Mouse (Mus musculus): ENCODE measurements around the gene Hoxa5. TPM values are rescaled to one million over a fixed set of nuclear protein-coding genes. Genes with fewer than 3 reads are reported as not detected.
A peak's percentile ranks its signal among the peaks of the same experiment; 100 is the strongest.

Gene Hoxa5
- polyA plus RNA-seq, 1 experiment from 2014 or later, result 15.7 TPM

DNA sequence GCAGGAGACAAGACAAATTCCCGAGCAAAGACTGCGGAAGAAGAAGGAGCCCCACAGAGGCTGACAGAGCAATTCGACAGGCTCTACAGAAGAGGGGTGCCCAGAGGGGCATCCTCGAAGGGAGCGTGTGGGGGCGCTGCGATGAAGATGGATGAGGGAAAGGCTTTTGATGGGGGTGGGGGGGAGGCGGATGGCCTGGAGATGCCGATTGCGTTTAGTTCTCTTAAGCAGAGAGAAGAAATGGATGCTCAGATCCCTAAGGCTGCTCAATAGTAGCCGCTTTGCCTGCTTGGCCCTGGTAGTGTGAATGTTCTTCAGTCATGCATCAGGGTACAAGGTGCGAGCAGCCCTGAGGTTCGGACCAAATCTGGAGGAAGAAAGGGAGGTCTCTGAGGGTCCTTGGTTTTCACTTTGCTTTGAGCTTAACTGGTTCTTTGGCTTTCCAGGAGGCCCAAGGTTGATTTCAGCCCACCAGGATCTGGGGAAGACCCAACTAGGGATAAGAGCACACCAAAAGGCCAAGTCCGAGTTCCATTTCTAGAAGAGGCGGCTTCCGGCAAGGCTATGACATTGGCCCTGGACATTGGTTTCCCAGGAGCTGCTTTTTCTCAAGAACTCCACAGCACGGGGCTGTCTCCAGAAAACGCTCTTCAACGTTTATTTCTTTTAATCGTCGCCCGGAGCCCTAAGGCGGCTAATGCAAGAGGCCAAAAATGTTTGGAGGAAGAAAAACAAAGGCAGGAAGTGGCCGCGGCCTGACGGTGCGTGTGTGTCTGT is 44.4 kb upstream of the Hoxa5 start:
- 3% methylated on average over 27 of the region's 27 CpGs for WGBS
- ATAC-seq (ENCODE audit: low FRiP score, low TSS enrichment), result no peak
- Histone ChIP-seq H3K4me2 (replicated peaks; ENCODE audit: low read depth, low read length) (peak overlapping the region; percentile 83), H3K36me3 (ENCODE audit: control insufficient read depth, insufficient read depth, low read length) (no peaks in the 10 kb centered on the region), H3K27me3 (ENCODE audit: control insufficient read depth, insufficient read depth, low read length) (peaks cover 29% of the 10 kb centered on the region), H3K9me3 (ENCODE audit: control insufficient read depth, low read length) (no peaks in the 10 kb centered on the region), H3K27ac (ENCODE audit: low read depth, low read length) (peak overlapping the region; percentile 88), H3K4me3 (ENCODE audit: low read length) (peak overlapping the region; percentile 75), H3K9ac (ENCODE audit: low read depth, low read length) (peak overlapping the region; percentile 75), H3K4me1 (ENCODE audit: control insufficient read depth, insufficient read depth, low read length) (peaks cover 32% of the 10 kb centered on the region)

DNA sequence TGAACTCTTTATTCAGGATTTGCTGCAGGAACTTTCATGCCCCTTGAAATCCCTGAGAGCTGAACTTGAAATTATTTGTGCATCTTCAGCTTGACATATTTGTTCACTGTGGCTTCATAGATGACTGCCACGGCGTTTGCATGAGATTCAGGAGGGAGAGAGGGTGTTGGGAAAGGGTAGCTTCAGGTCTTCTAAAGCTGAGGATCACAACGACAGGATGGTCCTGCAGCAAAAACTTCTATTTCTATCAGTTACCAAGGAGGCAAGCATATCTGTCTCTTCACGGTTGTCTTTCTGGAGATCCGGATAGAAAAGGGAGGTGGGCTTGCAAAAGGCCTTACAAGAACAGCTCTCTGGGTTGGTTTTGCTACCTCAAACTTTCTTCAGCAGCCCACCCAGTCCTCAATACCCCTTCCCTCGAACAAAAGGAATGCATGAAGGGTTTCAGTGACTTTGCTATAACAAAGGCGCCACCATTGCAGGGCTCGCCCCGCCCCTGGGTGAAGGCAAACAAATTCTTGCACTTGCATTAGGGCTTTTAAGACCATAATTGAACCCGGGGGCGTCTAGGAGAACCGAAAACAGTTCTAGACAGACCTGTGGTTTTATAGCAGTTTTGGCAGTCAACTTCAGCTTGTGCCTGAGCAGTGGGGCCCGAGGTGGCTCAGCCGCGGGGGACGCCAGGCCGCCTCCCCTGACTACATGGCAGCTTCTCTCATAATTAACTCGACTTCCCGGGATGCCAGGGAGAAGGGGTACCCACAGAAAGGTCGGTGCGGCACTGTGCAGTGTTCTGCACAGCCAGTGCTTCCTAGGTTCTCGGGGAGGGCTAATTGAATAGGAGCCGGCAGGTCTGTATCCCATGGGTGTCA is 43.6 kb upstream of the Hoxa5 start:
- ATAC-seq (ENCODE audit: low FRiP score, low TSS enrichment), result no peak
- Histone ChIP-seq H3K4me3 (ENCODE audit: low read length) (peak overlapping the region; percentile 75), H3K9me3 (ENCODE audit: control insufficient read depth, low read length) (no peaks in the 10 kb centered on the region), H3K27ac (ENCODE audit: low read depth, low read length) (peak overlapping the region; percentile 88), H3K27me3 (ENCODE audit: control insufficient read depth, insufficient read depth, low read length) (peaks cover 23% of the 10 kb centered on the region), H3K4me2 (replicated peaks; ENCODE audit: low read depth, low read length) (peak overlapping the region; percentile 83), H3K9ac (ENCODE audit: low read depth, low read length) (peak overlapping the region; percentile 75), H3K36me3 (ENCODE audit: control insufficient read depth, insufficient read depth, low read length) (no peaks in the 10 kb centered on the region), H3K4me1 (ENCODE audit: control insufficient read depth, insufficient read depth, low read length) (peaks cover 26% of the 10 kb centered on the region)
- WGBS, result 4% methylated on average over 23 of the region's 23 CpGs

DNA sequence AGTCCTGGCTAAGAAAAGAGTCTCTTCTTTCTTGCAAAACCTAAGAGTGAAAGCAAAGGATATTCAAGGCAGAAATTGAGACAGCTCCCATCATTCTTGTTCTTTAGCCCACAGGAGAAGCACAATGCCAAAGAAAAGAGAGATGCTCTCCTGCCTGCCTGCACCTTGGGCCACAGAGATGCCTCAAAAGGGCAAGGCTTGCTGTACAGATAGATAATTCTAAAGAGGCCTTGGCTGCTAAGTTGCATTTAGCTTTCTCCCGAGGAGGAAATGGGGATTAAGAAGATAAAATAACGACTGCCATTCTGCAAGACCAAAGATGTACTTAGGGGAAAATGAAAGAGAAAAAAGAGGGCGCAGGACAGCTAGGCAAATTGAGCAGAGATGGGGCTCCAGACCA is 42.5 kb upstream of the Hoxa5 start:
- Histone ChIP-seq H3K27ac (ENCODE audit: low read depth, low read length) (peak overlapping the region; percentile 96), H3K27me3 (ENCODE audit: control insufficient read depth, insufficient read depth, low read length) (peaks cover 13% of the 10 kb centered on the region), H3K9me3 (ENCODE audit: control insufficient read depth, low read length) (no peaks in the 10 kb centered on the region), H3K9ac (ENCODE audit: low read depth, low read length) (peak overlapping the region; percentile 89), H3K4me1 (ENCODE audit: control insufficient read depth, insufficient read depth, low read length) (peaks cover 17% of the 10 kb centered on the region; the same call in 1 of the 2 replicates), H3K4me3 (ENCODE audit: low read length) (peak overlapping the region; percentile 75), H3K36me3 (ENCODE audit: control insufficient read depth, insufficient read depth, low read length) (no peaks in the 10 kb centered on the region), H3K4me2 (replicated peaks; ENCODE audit: low read depth, low read length) (peak overlapping the region; percentile 83)
- WGBS, result 3% methylated on average over 3 of the region's 3 CpGs
- ATAC-seq (ENCODE audit: low FRiP score, low TSS enrichment), result no peak

DNA sequence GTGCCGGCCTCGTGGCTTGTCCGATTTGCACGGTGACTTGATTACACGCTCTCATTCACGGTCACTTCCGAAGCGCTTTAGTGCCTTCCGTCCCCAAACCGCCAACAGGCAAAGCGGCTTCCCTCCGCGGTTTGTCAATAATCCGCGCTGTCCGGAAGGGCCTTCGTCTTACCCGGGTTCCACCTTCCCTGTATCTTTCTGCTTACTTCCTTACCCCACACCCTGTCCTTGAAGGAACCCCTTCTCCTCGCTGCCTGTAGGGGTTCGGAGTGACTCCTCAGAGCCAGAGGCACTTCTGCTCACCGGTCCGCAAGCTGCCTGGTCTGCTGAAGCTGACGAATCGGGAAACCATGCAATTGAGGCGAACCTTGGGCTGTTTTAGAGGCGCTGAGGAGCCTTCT is 42.0 kb upstream of the Hoxa5 start:
- WGBS, result 1% methylated on average over 26 of the region's 26 CpGs
- no peak for ATAC-seq (ENCODE audit: low FRiP score, low TSS enrichment)
- peaks cover 10% of the 10 kb centered on the region for H3K27me3 ChIP-seq (ENCODE audit: control insufficient read depth, insufficient read depth, low read length)
- H3K36me3 ChIP-seq (ENCODE audit: control insufficient read depth, insufficient read depth, low read length), result no peaks in the 10 kb centered on the region
- H3K4me2 ChIP-seq (replicated peaks; ENCODE audit: low read depth, low read length), result peak overlapping the region; percentile 83
- H3K4me1 ChIP-seq (ENCODE audit: control insufficient read depth, insufficient read depth, low read length), result peaks cover 22% of the 10 kb centered on the region
- peak overlapping the region; percentile 75 for H3K4me3 ChIP-seq (ENCODE audit: low read length)
- H3K9me3 ChIP-seq (ENCODE audit: control insufficient read depth, low read length), result no peaks in the 10 kb centered on the region
- peak overlapping the region; percentile 96 for H3K27ac ChIP-seq (ENCODE audit: low read depth, low read length)
- peak overlapping the region; percentile 89 for H3K9ac ChIP-seq (ENCODE audit: low read depth, low read length)

DNA sequence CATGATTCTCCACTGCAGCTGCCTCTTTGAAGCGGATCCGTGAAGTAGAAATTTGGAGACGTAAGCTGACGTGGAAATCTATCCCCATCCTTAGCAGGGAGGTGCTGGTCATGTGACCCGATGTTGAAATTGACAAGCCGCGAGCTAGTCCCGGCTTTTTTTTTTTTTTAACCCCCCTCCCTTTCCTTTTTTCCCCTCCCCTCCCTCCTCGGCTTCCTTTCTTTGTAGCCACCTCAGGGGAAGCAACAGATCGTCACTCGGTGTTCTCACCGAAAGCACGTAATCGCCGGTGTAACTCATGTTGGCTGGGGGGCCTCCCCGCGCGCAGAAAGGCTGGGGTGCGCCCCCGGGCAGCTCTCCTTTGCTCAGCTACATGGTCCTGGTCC is 41.4 kb upstream of the Hoxa5 start, which contains the start of gene Hoxa11:
Gene Hoxa11, minus strand, starts transcription at position 54 of the 386 bp plus-strand sequence.
- Histone ChIP-seq H3K36me3 (ENCODE audit: control insufficient read depth, insufficient read depth, low read length) (no peaks in the 10 kb centered on the region), H3K4me1 (ENCODE audit: control insufficient read depth, insufficient read depth, low read length) (peaks cover 26% of the 10 kb centered on the region), H3K9me3 (ENCODE audit: control insufficient read depth, low read length) (no peaks in the 10 kb centered on the region), H3K9ac (ENCODE audit: low read depth, low read length) (peak within 1 kb of the TSS; percentile 89), H3K4me2 (replicated peaks; ENCODE audit: low read depth, low read length) (peak within 1 kb of the TSS; percentile 83), H3K4me3 (ENCODE audit: low read length) (peak within 1 kb of the TSS; percentile 75), H3K27ac (ENCODE audit: low read depth, low read length) (peak within 1 kb of the TSS; percentile 96), H3K27me3 (ENCODE audit: control insufficient read depth, insufficient read depth, low read length) (peaks cover 8% of the 10 kb centered on the region)
- WGBS, result 2% methylated on average over 20 of the region's 20 CpGs
- ATAC-seq (ENCODE audit: low FRiP score, low TSS enrichment), result peak; percentile 66

DNA sequence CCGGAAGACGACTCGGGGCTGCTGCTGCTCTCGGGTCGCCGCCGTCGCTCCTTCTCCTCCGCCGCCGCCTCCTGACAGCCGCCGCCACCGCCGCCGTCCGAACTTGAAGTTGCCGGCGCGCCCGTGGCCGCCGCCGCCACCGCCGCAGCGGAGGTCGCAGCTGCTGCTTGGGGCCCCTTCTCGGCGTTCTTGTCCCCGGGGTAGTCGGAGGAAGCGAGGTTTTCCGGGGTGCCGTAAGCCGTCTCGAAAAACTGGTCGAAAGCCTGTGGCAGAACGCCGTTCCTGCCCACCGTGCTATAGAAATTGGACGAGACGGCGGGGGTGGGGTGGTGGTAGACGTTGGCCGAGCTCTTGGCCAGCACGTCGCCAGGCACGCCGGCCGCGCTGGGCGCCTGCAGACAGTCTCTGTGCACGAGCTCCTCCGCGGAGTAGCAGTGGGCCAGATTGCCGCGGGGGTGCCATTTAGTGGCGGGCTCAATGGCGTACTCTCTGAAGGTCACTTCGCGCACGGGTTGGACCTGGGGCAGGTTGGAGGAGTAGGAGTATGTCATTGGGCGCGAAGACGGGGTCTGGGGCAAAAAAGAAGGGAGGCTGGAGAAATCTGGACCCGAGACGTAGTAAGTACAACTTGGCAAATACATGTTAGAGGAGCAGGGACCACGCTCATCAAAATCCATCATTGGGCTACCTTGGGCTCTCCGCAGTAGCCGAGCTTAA is 40.8 kb upstream of the Hoxa5 start:
- ATAC-seq (ENCODE audit: low FRiP score, low TSS enrichment), result peak; percentile 16
- Histone ChIP-seq H3K27me3 (ENCODE audit: control insufficient read depth, insufficient read depth, low read length) (peaks cover 6% of the 10 kb centered on the region), H3K9me3 (ENCODE audit: control insufficient read depth, low read length) (no peaks in the 10 kb centered on the region), H3K4me2 (replicated peaks; ENCODE audit: low read depth, low read length) (peak overlapping the region; percentile 83), H3K27ac (ENCODE audit: low read depth, low read length) (peak overlapping the region; percentile 96), H3K36me3 (ENCODE audit: control insufficient read depth, insufficient read depth, low read length) (no peaks in the 10 kb centered on the region), H3K9ac (ENCODE audit: low read depth, low read length) (peak overlapping the region; percentile 89), H3K4me1 (ENCODE audit: control insufficient read depth, insufficient read depth, low read length) (peaks cover 24% of the 10 kb centered on the region), H3K4me3 (ENCODE audit: low read length) (peak overlapping the region; percentile 75)
- WGBS, result under 1% methylated on average over 69 of the region's 71 CpGs

DNA sequence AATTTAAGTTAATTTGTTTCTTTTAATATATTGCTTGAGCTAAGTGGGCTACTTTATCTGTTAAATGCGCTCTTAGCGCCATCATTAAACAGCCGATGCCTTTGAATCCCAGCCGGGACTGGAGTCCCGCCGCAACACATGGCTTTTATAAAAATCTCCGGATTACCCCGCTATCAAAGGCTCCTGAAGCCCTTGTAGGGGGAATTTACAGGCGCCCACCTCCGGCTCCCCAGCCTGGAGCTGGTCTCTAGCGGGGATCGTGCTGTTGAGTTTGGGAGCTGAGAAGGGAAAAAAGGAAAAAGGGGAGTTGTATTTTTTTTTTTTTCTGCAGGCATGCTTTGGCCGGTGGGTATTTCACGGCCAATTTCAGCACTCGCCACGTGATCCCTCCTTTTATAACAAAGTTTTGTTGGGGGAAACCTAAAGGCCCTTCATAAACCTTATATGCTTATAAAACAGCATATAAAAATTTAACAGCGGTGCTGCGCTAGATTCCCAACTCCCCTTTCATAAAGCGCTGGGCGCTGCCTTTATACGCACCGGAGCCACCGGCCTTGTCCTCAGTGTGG is 40.2 kb upstream of the Hoxa5 start:
- H3K4me1 ChIP-seq (ENCODE audit: control insufficient read depth, insufficient read depth, low read length), result peaks cover 19% of the 10 kb centered on the region
- H3K4me3 ChIP-seq (ENCODE audit: low read length), result peak overlapping the region; percentile 75
- H3K9me3 ChIP-seq (ENCODE audit: control insufficient read depth, low read length), result no peaks in the 10 kb centered on the region
- H3K27ac ChIP-seq (ENCODE audit: low read depth, low read length), result peak overlapping the region; percentile 96
- no peaks in the 10 kb centered on the region for H3K36me3 ChIP-seq (ENCODE audit: control insufficient read depth, insufficient read depth, low read length)
- no peak for ATAC-seq (ENCODE audit: low FRiP score, low TSS enrichment)
- no peaks in the 10 kb centered on the region; the same call in 1 of the 2 replicates for H3K27me3 ChIP-seq (ENCODE audit: control insufficient read depth, insufficient read depth, low read length)
- 2% methylated on average over 23 of the region's 23 CpGs for WGBS
- H3K9ac ChIP-seq (ENCODE audit: low read depth, low read length), result peak overlapping the region; percentile 89
- H3K4me2 ChIP-seq (replicated peaks; ENCODE audit: low read depth, low read length), result peak overlapping the region; percentile 83

DNA sequence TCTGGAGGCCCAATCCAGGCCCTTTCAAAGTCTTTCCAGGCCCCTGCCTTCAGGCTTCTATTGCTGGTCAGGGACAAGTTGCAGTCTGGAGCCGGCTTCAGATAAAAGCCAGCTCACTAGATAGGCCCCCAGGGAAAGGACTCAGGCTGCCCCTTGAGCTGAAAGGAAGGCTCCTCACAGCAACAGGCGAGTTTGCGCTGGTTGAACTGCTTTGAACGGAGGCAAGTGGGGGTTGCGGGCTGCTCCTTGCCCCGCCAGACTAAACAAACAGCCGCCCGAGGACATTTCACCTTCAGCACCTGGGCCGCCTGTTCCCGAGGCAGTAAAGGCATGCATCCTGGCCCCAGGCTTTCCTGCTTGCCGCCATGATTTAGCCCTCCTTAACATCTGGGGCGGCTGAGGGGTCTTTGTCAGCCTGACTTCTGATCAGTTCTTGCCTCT is 39.3 kb upstream of the Hoxa5 start:
- Histone ChIP-seq H3K27ac (ENCODE audit: low read depth, low read length) (peak overlapping the region; percentile 96), H3K9me3 (ENCODE audit: control insufficient read depth, low read length) (no peaks in the 10 kb centered on the region), H3K4me3 (ENCODE audit: low read length) (peak overlapping the region; percentile 75), H3K9ac (ENCODE audit: low read depth, low read length) (peak overlapping the region; percentile 89), H3K36me3 (ENCODE audit: control insufficient read depth, insufficient read depth, low read length) (no peaks in the 10 kb centered on the region), H3K4me1 (ENCODE audit: control insufficient read depth, insufficient read depth, low read length) (peaks cover 18% of the 10 kb centered on the region), H3K27me3 (ENCODE audit: control insufficient read depth, insufficient read depth, low read length) (no peaks in the 10 kb centered on the region; the same call in 1 of the 2 replicates), H3K4me2 (replicated peaks; ENCODE audit: low read depth, low read length) (peak overlapping the region; percentile 83)
- no peak for ATAC-seq (ENCODE audit: low FRiP score, low TSS enrichment)
- 5% methylated on average over 12 of the region's 12 CpGs for WGBS

All from kidney, embryonic 14.5 days (tissue).